ENCODE assay signal across 8 mouse cellular contexts in the genomic region with DNA sequence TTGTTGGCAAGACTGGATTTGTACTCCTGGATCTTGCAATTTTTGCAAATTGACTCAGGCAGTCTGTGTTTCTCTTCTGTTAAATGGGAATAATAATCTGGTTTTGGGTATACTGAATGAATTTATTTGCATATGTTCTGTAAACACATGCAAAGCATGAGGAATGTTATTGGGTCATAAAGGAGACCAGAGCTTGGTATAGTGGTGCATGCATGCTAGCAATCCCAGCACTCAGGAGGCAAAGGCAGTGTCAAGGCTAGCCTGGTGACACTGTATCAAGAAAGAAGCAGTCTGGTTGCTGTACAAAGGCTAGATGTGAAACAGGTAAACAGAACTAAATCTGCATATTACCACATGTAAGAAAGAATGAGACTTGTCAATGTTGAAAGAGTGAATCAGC. TPM values are rescaled to one million over a fixed set of nuclear protein-coding genes. Genes with fewer than 3 reads are reported as not detected.
DNase-seq lines count a peak whose midpoint lies in the region; ATAC-seq and TF ChIP-seq lines count a peak whose summit lies in the region.

No protein-coding gene starts in this region.

- no peaks in the 10 kb centered on the region for H3K9me3 ChIP-seq in forebrain, embryonic 12.5 days
- H3K9me3 ChIP-seq in liver, embryonic 12.5 days (replicated peaks) = no peaks in the 10 kb centered on the region

- intact Hi-C loops in gastrocnemius, adult 2 months (cut with DNase I) = loop anchor here (1.0 to 10.0 kb wide), 5 partner anchors 62 to 1478 kb away; partner anchors contain the start of genes Zfp160, Zfp51, Zfp946 and Zfp948

- peak overlapping the region; percentile 41 for H3ac ChIP-seq in C2C12 (ENCODE audit: control insufficient read depth, insufficient read length, low read depth)

- peak overlapping the region; percentile 85 for H3K4me3 ChIP-seq in gastrocnemius, adult 2 months
- peak overlapping the region; percentile 55 for H3K4me3 ChIP-seq in C2C12 (ENCODE audit: insufficient read depth, poor library complexity, severe bottlenecking)
- H3K4me3 ChIP-seq in forebrain, embryonic 12.5 days (replicated peaks) = peak overlapping the region; percentile 68
- peak overlapping the region; percentile 86 for H3K4me3 ChIP-seq in liver, embryonic 12.5 days

- no peaks in the 10 kb centered on the region for H3K27me3 ChIP-seq in C2C12 (ENCODE audit: control insufficient read depth, insufficient read depth, insufficient read length)
- H3K27me3 ChIP-seq in forebrain, embryonic 12.5 days = no peaks in the 10 kb centered on the region
- H3K27me3 ChIP-seq in liver, embryonic 12.5 days (replicated peaks) = no peaks in the 10 kb centered on the region; the same call in 1 of the 2 replicates

- H3K36me3 ChIP-seq in C2C12 (ENCODE audit: control insufficient read depth, insufficient read depth) = peaks cover 6% of the 10 kb centered on the region
- H3K36me3 ChIP-seq in forebrain, embryonic 12.5 days (replicated peaks) = peaks cover 4% of the 10 kb centered on the region; the same call in 1 of the 2 replicates
- peaks cover 15% of the 10 kb centered on the region for H3K36me3 ChIP-seq in liver, embryonic 12.5 days

- TF ChIP-seq CTCF in gastrocnemius, adult 2 months (IDR thresholded peaks at IDR 0.05) = no peak
- no peak for TF ChIP-seq CTCF in C2C12 (IDR thresholded peaks at IDR 0.05; ENCODE audit: control insufficient read depth, insufficient read depth, insufficient read length)

- H3K27ac ChIP-seq in gastrocnemius, adult 2 months = peak overlapping the region; percentile 97
- no peak overlapping the region for H3K27ac ChIP-seq in forebrain, embryonic 12.5 days
- H3K27ac ChIP-seq in liver, embryonic 12.5 days = no peak overlapping the region

- peaks cover 62% of the 10 kb centered on the region for H3K79me2 ChIP-seq in C2C12 (ENCODE audit: control insufficient read depth, insufficient read depth)

- no peak for DNase-seq in gastrocnemius, adult 2 months
- no peak for DNase-seq in gastrocnemius, postnatal 4 days (ENCODE audit: low spot score in 2 of 2)
- DNase-seq in retina, embryonic 14.5 days (ENCODE audit: low spot score) = no peak
- DNase-seq in urinary bladder, adult 2 months (ENCODE audit: low spot score) = no peak
- DNase-seq in cerebellum, postnatal 25 days = no peak

- H3K79me3 ChIP-seq in C2C12 (ENCODE audit: low read depth) = peaks cover 59% of the 10 kb centered on the region

- ATAC-seq in forebrain, embryonic 12.5 days (ENCODE audit: low FRiP score) = no peak
- ATAC-seq in liver, embryonic 12.5 days = no peak

- H3K4me2 ChIP-seq in forebrain, embryonic 12.5 days = peak overlapping the region; percentile 78
- peak overlapping the region; percentile 82 for H3K4me2 ChIP-seq in liver, embryonic 12.5 days

- peak overlapping the region; percentile 81 for H3K9ac ChIP-seq in forebrain, embryonic 12.5 days
- peak overlapping the region; percentile 86 for H3K9ac ChIP-seq in liver, embryonic 12.5 days

- H3K4me1 ChIP-seq in forebrain, embryonic 12.5 days = peaks cover 41% of the 10 kb centered on the region
- H3K4me1 ChIP-seq in liver, embryonic 12.5 days = peaks cover 33% of the 10 kb centered on the region

TF ChIP-seq in C2C12, 6 proteins besides CTCF, POLR2A, EP300 and RAD21:
- TF ChIP-seq CEBPB (IDR thresholded peaks at IDR 0.05; ENCODE audit: low read depth) (no peak), USF1 (IDR thresholded peaks at IDR 0.05; ENCODE audit: low read depth) (no peak), MYOD1 (IDR thresholded peaks at IDR 0.05; ENCODE audit: control insufficient read depth, insufficient read length, low read depth) (no peak), FOSL1 (IDR thresholded peaks at IDR 0.05; ENCODE audit: insufficient read depth, low read length, poor library complexity, severe bottlenecking) (no peak), MAX (IDR thresholded peaks at IDR 0.05) (no peak), MYOG (IDR thresholded peaks at IDR 0.05; ENCODE audit: control insufficient read depth, extremely low read depth, insufficient read length) (no peak)

RNA-seq across cellular contexts. Expression of gene Ppp2r1a, which starts 1.5 kb away (rescaled TPM):
- total RNA-seq in gastrocnemius, adult 2 months (2021) = 100 to 1,000 TPM in 1 of 2 experiments, 10 to 100 TPM in 1; 98.3 to 116 TPM
- 100 to 1,000 TPM; 190 to 213 TPM for total RNA-seq in gastrocnemius, postnatal 4 days (2021)
- polyA plus RNA-seq in C2C12 (2012; fragmentation: generic; extraction: Trizol) = 301 TPM
- polyA plus RNA-seq in forebrain, embryonic 12.5 days (2016; fragmentation: Nextera tagmentation; extraction: Ambion mirVana) = 482 and 503 TPM in 2 replicates
- polyA plus RNA-seq in liver, embryonic 12.5 days (2016; fragmentation: Nextera tagmentation; extraction: Ambion mirVana) = 142 and 143 TPM in 2 replicates
- polyA plus RNA-seq in urinary bladder, adult 2 months (2012; rRNA removed) = 186 and 228 TPM in 2 replicates

RNA-seq across cellular contexts. Expression of gene Vmn1r232, which starts 27.1 kb away (rescaled TPM):
- not detected for total RNA-seq in gastrocnemius, adult 2 months (2021)
- not detected for total RNA-seq in gastrocnemius, postnatal 4 days (2021)
- polyA plus RNA-seq in C2C12 (2012; fragmentation: generic; extraction: Trizol) = not detected
- polyA plus RNA-seq in forebrain, embryonic 12.5 days (2016; fragmentation: Nextera tagmentation; extraction: Ambion mirVana) = not detected in 2 replicates
- not detected in 2 replicates for polyA plus RNA-seq in liver, embryonic 12.5 days (2016; fragmentation: Nextera tagmentation; extraction: Ambion mirVana)
- polyA plus RNA-seq in urinary bladder, adult 2 months (2012; rRNA removed) = not detected in 2 replicates

RNA-seq across cellular contexts. Expression of gene Vmn1r231, which starts 41.7 kb away (rescaled TPM):
- total RNA-seq in gastrocnemius, adult 2 months (2021) = not detected
- total RNA-seq in gastrocnemius, postnatal 4 days (2021) = not detected
- not detected for polyA plus RNA-seq in C2C12 (2012; fragmentation: generic; extraction: Trizol)
- not detected in 2 replicates for polyA plus RNA-seq in forebrain, embryonic 12.5 days (2016; fragmentation: Nextera tagmentation; extraction: Ambion mirVana)
- not detected in 2 replicates for polyA plus RNA-seq in liver, embryonic 12.5 days (2016; fragmentation: Nextera tagmentation; extraction: Ambion mirVana)
- polyA plus RNA-seq in urinary bladder, adult 2 months (2012; rRNA removed) = not detected in 2 replicates

RNA-seq across cellular contexts. Expression of gene Vmn1r233, which starts 49.6 kb away (rescaled TPM):
- total RNA-seq in gastrocnemius, adult 2 months (2021) = not detected
- not detected for total RNA-seq in gastrocnemius, postnatal 4 days (2021)
- polyA plus RNA-seq in C2C12 (2012; fragmentation: generic; extraction: Trizol) = not detected
- polyA plus RNA-seq in forebrain, embryonic 12.5 days (2016; fragmentation: Nextera tagmentation; extraction: Ambion mirVana) = not detected in 2 replicates
- polyA plus RNA-seq in liver, embryonic 12.5 days (2016; fragmentation: Nextera tagmentation; extraction: Ambion mirVana) = not detected in 2 replicates
- not detected in 2 replicates for polyA plus RNA-seq in urinary bladder, adult 2 months (2012; rRNA removed)
